Comparison of ENCODE assay signal across 10 mouse cellular contexts in genomic region chr1:135195907-135196440, GRCm38 (mm10). TPM values are rescaled to one million over a fixed set of nuclear protein-coding genes. Genes with fewer than 3 reads are reported as not detected.
DNase-seq lines count a peak whose midpoint lies in the region; ATAC-seq lines count a peak whose summit lies in the region.
"Had no signal": no experiment of that assay in that cellular context is flagged by ENCODE, and none has a peak within 500 bp of the region (broad histone marks: within the 10 kb centered on the region; RNA-seq: fewer than 3 reads in every experiment).

No protein-coding gene starts in this region.

- H3K4me2 ChIP-seq in hindbrain, embryonic 13.5 days = no peak overlapping the region
- H3K4me2 ChIP-seq: lung, embryonic 15.5 days had no signal

- peaks cover 5% of the 10 kb centered on the region; the same call in 1 of the 2 replicates for H3K27me3 ChIP-seq in hindbrain, embryonic 10.5 days (ENCODE audit: insufficient read depth, poor library complexity, severe bottlenecking)
- no peaks in the 10 kb centered on the region for H3K27me3 ChIP-seq in hindbrain, embryonic 13.5 days
- H3K27me3 ChIP-seq: lung, embryonic 15.5 days had no signal

- DNase-seq in hindbrain, embryonic 10.5 days (ENCODE audit: low spot score) = no peak
- peak; percentile 44 for DNase-seq in testis, postnatal 10 days (ENCODE audit: low spot score)
- DNase-seq in testis, postnatal 14 days (ENCODE audit: low spot score) = no peak
- peak; percentile 36 for DNase-seq in heart, adult 8-10 months (ENCODE audit: low spot score)
- no peak for DNase-seq in spleen, postnatal 4 days (ENCODE audit: low spot score in 2 of 2)
- DNase-seq: cerebellum, adult 9-10 months; retina, postnatal 1 day had no signal

- H3K36me3 ChIP-seq in hindbrain, embryonic 10.5 days = no peaks in the 10 kb centered on the region
- no peaks in the 10 kb centered on the region for H3K36me3 ChIP-seq in hindbrain, embryonic 13.5 days
- H3K36me3 ChIP-seq: lung, embryonic 15.5 days had no signal

- 86% methylated on average over 6 of the region's 6 CpGs for WGBS in hindbrain, embryonic 10.5 days
- 86% methylated on average over 6 of the region's 6 CpGs for WGBS in hindbrain, embryonic 13.5 days

- peak overlapping the region; percentile 8; the same call in 1 of the 2 replicates for H3K27ac ChIP-seq in hindbrain, embryonic 10.5 days
- no peak overlapping the region for H3K27ac ChIP-seq in hindbrain, embryonic 13.5 days
- H3K27ac ChIP-seq: lung, embryonic 15.5 days had no signal

- no peak overlapping the region for H3K4me3 ChIP-seq in hindbrain, embryonic 10.5 days
- no peak overlapping the region for H3K4me3 ChIP-seq in hindbrain, embryonic 13.5 days
- H3K4me3 ChIP-seq: lung, embryonic 15.5 days had no signal

- no peak for ATAC-seq in hindbrain, embryonic 13.5 days (ENCODE audit: low FRiP score)
- no peak for ATAC-seq in monocyte, adult 5-6 weeks (replicated peaks; ENCODE audit: insufficient number of reproducible peaks, low FRiP score, low TSS enrichment, poor library complexity, severe bottlenecking)

- H3K9ac ChIP-seq in hindbrain, embryonic 13.5 days = no peak overlapping the region
- H3K9ac ChIP-seq: lung, embryonic 15.5 days had no signal

- no peaks in the 10 kb centered on the region for H3K9me3 ChIP-seq in hindbrain, embryonic 10.5 days
- no peaks in the 10 kb centered on the region for H3K9me3 ChIP-seq in hindbrain, embryonic 13.5 days
- H3K9me3 ChIP-seq: lung, embryonic 15.5 days had no signal

- peaks cover 21% of the 10 kb centered on the region for H3K4me1 ChIP-seq in hindbrain, embryonic 10.5 days (replicated peaks)
- peaks cover 10% of the 10 kb centered on the region for H3K4me1 ChIP-seq in hindbrain, embryonic 13.5 days (replicated peaks)

RNA-seq across cellular contexts. Expression of gene Gpr37l1, which starts 28.5 kb away (rescaled TPM):
- polyA plus RNA-seq in hindbrain, embryonic 10.5 days (2016; fragmentation: Nextera tagmentation; extraction: Ambion mirVana) = not detected in 2 replicates
- polyA plus RNA-seq in hindbrain, embryonic 13.5 days (2015; fragmentation: Nextera tagmentation; extraction: Ambion mirVana) = 0.35 and 0.41 TPM in 2 replicates
- total RNA-seq in heart, adult 8-10 months (2022) = under 1 TPM; 0.44 to 0.71 (median 0.65) TPM
- total RNA-seq in monocyte, adult 5-6 weeks (2017) = not detected in 3 replicates

RNA-seq across cellular contexts. Expression of gene Arl8a, which starts 49.4 kb away (rescaled TPM):
- 61.1 and 95.3 TPM in 2 replicates for polyA plus RNA-seq in hindbrain, embryonic 10.5 days (2016; fragmentation: Nextera tagmentation; extraction: Ambion mirVana)
- 284 and 285 TPM in 2 replicates for polyA plus RNA-seq in hindbrain, embryonic 13.5 days (2015; fragmentation: Nextera tagmentation; extraction: Ambion mirVana)
- 10 to 100 TPM; 19.0 to 21.4 (median 20.7) TPM for total RNA-seq in heart, adult 8-10 months (2022)
- 52.6 to 85.7 TPM (median 55.1 TPM) in 3 replicates for total RNA-seq in monocyte, adult 5-6 weeks (2017)

Comparison
In these comparisons a context has a peak if more than half of its experiments do, and no peak if none do; other contexts are left out.
1. DNase-seq: peak in testis, postnatal 10 days (single experiment) and heart, adult 8-10 months (single experiment); none in hindbrain, embryonic 10.5 days (single experiment), testis, postnatal 14 days (single experiment) and spleen, postnatal 4 days (0 of 2).